Mouse (Mus musculus) MEL (cell line): ENCODE results near the gene Sema3f. TPM values are rescaled to one million over a fixed set of nuclear protein-coding genes. Genes with fewer than 3 reads are reported as not detected.

ENCODE experiments used
- DNase-seq: peaks from one replicate; pipeline ENCODE4 v3.0.0; 2011; ENCODE audit warnings: low read depth, low spot score
- H3K27ac ChIP-seq: 2 replicates; pipeline ENCODE4 v1.5.1; 2012; ENCODE audit warnings: low read depth, mild to moderate bottlenecking, control low read depth, low read length, moderate library complexity; ENCODE audit not compliant: control insufficient read depth
- H3K27me3 ChIP-seq, 2 experiments: fragments of 150-350 bp in 1 of 2; sonication (generic) in 1 of 2; 2 replicates each; pipeline ENCODE4 v1.6.1; 2012; ENCODE audit warnings: low read length in 2 of 2, mild to moderate bottlenecking in 2 of 2, improper control_type of control experiment in 1 of 2, moderate library complexity in 1 of 2; ENCODE audit not compliant: insufficient read depth in 2 of 2, control insufficient read depth in 1 of 2
- H3K36me3 ChIP-seq, 2 experiments: 2 replicates each; pipeline ENCODE4 v1.6.1; 2012 to 2014; ENCODE audit warnings: low read length in 2 of 2, improper control_type of control experiment in 1 of 2, inconsistent platforms in 1 of 2, mild to moderate bottlenecking in 1 of 2; ENCODE audit not compliant: insufficient read depth in 2 of 2, control insufficient read depth in 1 of 2
- H3K4me1 ChIP-seq, 2 experiments: fragments of 150-350 bp in 1 of 2; sonication (generic) in 1 of 2; 2 replicates each; pipeline ENCODE4 v1.6.1; 2012; ENCODE audit warnings: low read length in 2 of 2, improper control_type of control experiment in 1 of 2, mild to moderate bottlenecking in 1 of 2; ENCODE audit not compliant: insufficient read depth in 2 of 2, control insufficient read depth in 1 of 2
- H3K4me3 ChIP-seq, 2 experiments: fragments of 150-350 bp in 1 of 2; sonication (generic) in 1 of 2; 2 replicates each; pipeline ENCODE4 v1.5.1; 2012; ENCODE audit warnings: low read depth in 2 of 2, low read length in 2 of 2, mild to moderate bottlenecking in 2 of 2, moderate library complexity in 2 of 2, control low read depth in 1 of 2, improper control_type of control experiment in 1 of 2; ENCODE audit not compliant: control insufficient read depth in 1 of 2, insufficient read depth in 1 of 2
- H3K79me2 ChIP-seq: 2 replicates; pipeline ENCODE4 v1.6.1; 2012; ENCODE audit warnings: mild to moderate bottlenecking, low read length, moderate library complexity; ENCODE audit not compliant: control insufficient read depth, poor library complexity, insufficient read depth
- H3K9ac ChIP-seq: 2 replicates; pipeline ENCODE4 v1.6.1; 2012; ENCODE audit warnings: low read depth, mild to moderate bottlenecking, control low read depth, low read length, moderate library complexity; ENCODE audit not compliant: control insufficient read depth, poor library complexity, severe bottlenecking
- H3K9me3 ChIP-seq: fragments of 150-350 bp; sonication (generic); replicated peaks from 2 replicates; pipeline ENCODE4 v1.6.1; 2012; ENCODE audit warnings: mild to moderate bottlenecking, low read length, improper control_type of control experiment, moderate library complexity; ENCODE audit not compliant: insufficient read depth
- BHLHE40 ChIP-seq: IDR thresholded peaks from 2 replicates; pipeline ENCODE4 v1.6.1; 2012; ENCODE audit warnings: low read depth, mild to moderate bottlenecking, inconsistent platforms, low read length, improper control_type of control experiment, borderline replicate concordance
- CHD2 ChIP-seq: IDR thresholded peaks from 2 replicates; pipeline ENCODE4 v1.6.1; 2011; ENCODE audit warnings: low read length, improper control_type of control experiment
- CTCF ChIP-seq, 3 experiments: IDR thresholded peaks in 2 of 3; conservative IDR thresholded peaks in 1 of 3; 2 replicates each; pipeline ENCODE4 v1.5.1; 2011 to 2012; ENCODE audit warnings: low read length in 3 of 3, low read depth in 2 of 3, mild to moderate bottlenecking in 2 of 3, improper control_type of control experiment in 1 of 3, inconsistent platforms in 1 of 3, mixed read lengths in 1 of 3, moderate library complexity in 1 of 3; ENCODE audit not compliant: control insufficient read depth in 1 of 3, insufficient read depth in 1 of 3, poor library complexity in 1 of 3, severe bottlenecking in 1 of 3
- ELF1 ChIP-seq: IDR thresholded peaks from 2 replicates; pipeline ENCODE4 v1.6.1; 2014; ENCODE audit warnings: low read depth, mild to moderate bottlenecking, inconsistent platforms, low read length, improper control_type of control experiment, moderate library complexity
- EP300 ChIP-seq, 2 experiments: IDR thresholded peaks; 2 replicates each; pipeline ENCODE4 v1.6.1; 2011; ENCODE audit warnings: improper control_type of control experiment in 2 of 2, low read length in 2 of 2, low read depth in 1 of 2, mild to moderate bottlenecking in 1 of 2
- ETS1 ChIP-seq: IDR thresholded peaks from 2 replicates; pipeline ENCODE4 v1.6.1; 2012; ENCODE audit warnings: low read depth, mild to moderate bottlenecking, inconsistent platforms, low read length, improper control_type of control experiment, moderate library complexity
- JUND ChIP-seq: IDR thresholded peaks from 2 replicates; pipeline ENCODE4 v1.6.1; 2011; ENCODE audit warnings: low read depth, mild to moderate bottlenecking, improper control_type of control experiment, low read length
- KAT2A ChIP-seq: conservative IDR thresholded peaks from 2 replicates; pipeline ENCODE4 v1.6.1; 2012; ENCODE audit warnings: low read depth, low read length, improper control_type of control experiment, inconsistent platforms
- MAX ChIP-seq: IDR thresholded peaks from 2 replicates; pipeline ENCODE4 v1.6.1; 2011; ENCODE audit warnings: low read length, improper control_type of control experiment
- MAZ ChIP-seq: IDR thresholded peaks from 2 replicates; pipeline ENCODE4 v1.6.1; 2012; ENCODE audit warnings: low read depth, mild to moderate bottlenecking, inconsistent platforms, low read length, improper control_type of control experiment
- MEF2A ChIP-seq: IDR thresholded peaks from 2 replicates; pipeline ENCODE4 v1.6.1; 2014; ENCODE audit warnings: low read depth, mild to moderate bottlenecking, inconsistent platforms, low read length, improper control_type of control experiment; ENCODE audit not compliant: poor library complexity, insufficient replicate concordance, severe bottlenecking; ENCODE audit errors: extremely low read depth
- MYB ChIP-seq: IDR thresholded peaks from 2 replicates; pipeline ENCODE4 v1.6.1; 2011; ENCODE audit warnings: mild to moderate bottlenecking, low read depth, low read length, improper control_type of control experiment
- MYC ChIP-seq: IDR thresholded peaks from 2 replicates; pipeline ENCODE4 v1.6.1; 2011; ENCODE audit warnings: low read depth, mild to moderate bottlenecking, low read length, improper control_type of control experiment, moderate library complexity
- NELFE ChIP-seq: IDR thresholded peaks from 2 replicates; pipeline ENCODE4 v1.6.1; 2011; ENCODE audit warnings: low read depth, low read length, improper control_type of control experiment
- POLR2A ChIP-seq, 2 experiments: IDR thresholded peaks; 2 replicates each; pipeline ENCODE4 v1.6.1; 2011 to 2012; ENCODE audit warnings: low read length in 2 of 2, mild to moderate bottlenecking in 2 of 2, control low read depth in 1 of 2, improper control_type of control experiment in 1 of 2, low read depth in 1 of 2, moderate library complexity in 1 of 2; ENCODE audit not compliant: control insufficient read depth in 1 of 2, insufficient read depth in 1 of 2, poor library complexity in 1 of 2
- TCF12 ChIP-seq: IDR thresholded peaks from 2 replicates; pipeline ENCODE4 v1.6.1; 2014; ENCODE audit warnings: low read depth, mild to moderate bottlenecking, inconsistent platforms, low read length, improper control_type of control experiment, moderate library complexity
- USF1 ChIP-seq: IDR thresholded peaks from 2 replicates; pipeline ENCODE4 v1.6.1; 2014; ENCODE audit warnings: low read depth, mild to moderate bottlenecking, inconsistent platforms, low read length, improper control_type of control experiment, moderate library complexity
- USF2 ChIP-seq, 2 experiments: IDR thresholded peaks; 2 replicates each; pipeline ENCODE4 v1.6.1; 2011 to 2012; ENCODE audit warnings: improper control_type of control experiment in 2 of 2, low read length in 2 of 2, borderline replicate concordance in 1 of 2, inconsistent platforms in 1 of 2, low read depth in 1 of 2, mild to moderate bottlenecking in 1 of 2; ENCODE audit not compliant: insufficient read depth in 1 of 2
- ZC3H11A ChIP-seq: IDR thresholded peaks from 2 replicates; pipeline ENCODE4 v1.6.1; 2012; ENCODE audit warnings: low read depth, mild to moderate bottlenecking, inconsistent platforms, low read length, improper control_type of control experiment
- ZKSCAN1 ChIP-seq: IDR thresholded peaks from 2 replicates; pipeline ENCODE4 v1.6.1; 2012; ENCODE audit warnings: low read depth, mild to moderate bottlenecking, inconsistent platforms, low read length, improper control_type of control experiment, moderate library complexity
- ZNF384 ChIP-seq: IDR thresholded peaks from 2 replicates; pipeline ENCODE4 v1.6.1; 2012; ENCODE audit warnings: low read depth, mild to moderate bottlenecking, inconsistent platforms, low read length, improper control_type of control experiment
- polyA plus RNA-seq, 2 experiments: library from polyadenylated mRNA; stranded (reverse) in 1 of 2; unstranded in 1 of 2; fragments of >175 nt in 1 of 2; fragments of >200 nt in 1 of 2; gene quantifications; 2 replicates each; pipeline versions ENCODE4 v1.2.1 to v1.2.4; 2012; ENCODE audit warnings: low replicate concordance in 2 of 2, low read depth in 1 of 2; ENCODE audit not compliant: insufficient read length in 2 of 2, insufficient read depth in 1 of 2, missing spikeins in 1 of 2
- total RNA-seq: library from RNA; depleted of rRNA; stranded (reverse); fragments of 300-350 nt; gene quantifications from 2 replicates; pipeline ENCODE4 v1.2.3, GENCODE M21; 2012

Gene Sema3f
- total and polyA plus RNA-seq, 3 experiments, result not detected

- H3K27me3 ChIP-seq, result peaks cover 29 to 31% of the 10 kb centered on the region in 2 experiments
- H3K9me3 ChIP-seq, result no peaks in the 10 kb centered on the region
- DNase-seq, result no peak
- no peak overlapping the region for H3K9ac ChIP-seq
- H3K4me3 ChIP-seq, result no peak overlapping the region
- no peak for TF ChIP-seq USF2 (IDR thresholded peaks at IDR 0.05; ENCODE audit: borderline replicate concordance in 1 of 2, insufficient read depth in 1 of 2, low read depth in 1 of 2, low read length in 2 of 2)
- no peak for TF ChIP-seq CHD2
- no peak for TF ChIP-seq ETS1
- no peak for TF ChIP-seq POLR2A (IDR thresholded peaks at IDR 0.05; ENCODE audit: control insufficient read depth in 1 of 2, insufficient read depth in 1 of 2, low read depth in 1 of 2, low read length in 2 of 2, poor library complexity in 1 of 2)
- TF ChIP-seq ZC3H11A, result no peak
- TF ChIP-seq JUND, result no peak
- TF ChIP-seq TCF12, result no peak
- TF ChIP-seq MAZ, result no peak
- no peak for TF ChIP-seq MAX
- TF ChIP-seq MYC, result no peak
- TF ChIP-seq MEF2A, result no peak
- TF ChIP-seq CTCF (IDR thresholded peaks at IDR 0.05 in 2 of 3, conservative IDR thresholded peaks at IDR 0.05 in 1 of 3; ENCODE audit: control insufficient read depth in 1 of 3, insufficient read depth in 1 of 3, low read depth in 2 of 3, low read length in 3 of 3, poor library complexity in 1 of 3, severe bottlenecking in 1 of 3), result no peak
- no peak for TF ChIP-seq ZKSCAN1
- no peak for TF ChIP-seq EP300 (IDR thresholded peaks at IDR 0.05; ENCODE audit: low read depth in 1 of 2, low read length in 2 of 2)
- TF ChIP-seq BHLHE40, result no peak
- TF ChIP-seq KAT2A, result no peak
- TF ChIP-seq USF1, result no peak
- TF ChIP-seq ZNF384, result no peak
- no peak for TF ChIP-seq MYB
- no peak overlapping the region for H3K27ac ChIP-seq
- no peaks in the 10 kb centered on the region for H3K36me3 ChIP-seq
- H3K79me2 ChIP-seq, result no peaks in the 10 kb centered on the region
- H3K4me1 ChIP-seq, result no peaks in the 10 kb centered on the region
Measured at GRCm38 (mm10) chr9:107667219-107667618, 43.1 kb downstream of the Sema3f start.

DNA sequence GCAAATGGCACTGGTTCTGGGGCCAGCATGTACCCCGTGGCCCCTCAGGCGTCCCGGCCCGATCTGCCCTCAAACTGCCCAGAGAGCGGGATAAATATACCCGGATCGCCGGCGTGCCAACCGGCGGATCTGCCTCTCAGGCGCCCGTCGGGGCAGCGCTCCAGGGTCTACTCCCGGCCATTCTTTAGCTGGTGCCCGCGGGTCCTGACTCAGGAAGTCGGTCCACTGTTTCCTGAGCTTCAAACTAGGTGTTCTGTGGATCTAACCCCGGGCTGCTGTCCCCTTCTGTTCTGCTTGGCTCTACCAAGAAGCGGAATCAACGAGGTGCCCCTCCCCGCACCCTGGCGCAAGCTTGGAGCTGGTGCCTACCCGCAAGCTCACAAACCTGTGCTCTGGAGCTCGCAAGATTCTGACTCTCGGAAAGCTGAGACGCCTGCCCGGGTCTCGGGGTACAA is 43.5 kb downstream of the Sema3f start:
- DNase-seq, result no peak

More for the DNA sequence above, 43.5 kb downstream of the Sema3f start:
- Histone ChIP-seq H3K9ac (no peak overlapping the region), H3K27me3 (peaks cover 29 to 30% of the 10 kb centered on the region in 2 experiments), H3K36me3 (no peaks in the 10 kb centered on the region), H3K9me3 (no peaks in the 10 kb centered on the region), H3K79me2 (no peaks in the 10 kb centered on the region), H3K4me3 (no peak overlapping the region), H3K4me1 (no peaks in the 10 kb centered on the region), H3K27ac (no peak overlapping the region)
- no peak for TF ChIP-seq CTCF (IDR thresholded peaks at IDR 0.05 in 2 of 3, conservative IDR thresholded peaks at IDR 0.05 in 1 of 3; ENCODE audit: control insufficient read depth in 1 of 3, insufficient read depth in 1 of 3, low read depth in 2 of 3, low read length in 3 of 3, poor library complexity in 1 of 3, severe bottlenecking in 1 of 3)
- no peak for TF ChIP-seq ELF1
- no peak for TF ChIP-seq NELFE
